8 mouse cellular contexts compared by ENCODE assay signal in genomic region chr2:165321381-165321888, GRCm38 (mm10). TPM values are rescaled to one million over a fixed set of nuclear protein-coding genes. Genes with fewer than 3 reads are reported as not detected.
A peak's percentile ranks its signal among the peaks of the same experiment; 100 is the strongest.
DNase-seq lines count a peak whose midpoint lies in the region; ATAC-seq and TF ChIP-seq lines count a peak whose summit lies in the region.

No protein-coding gene starts in this region.

- no peak for ATAC-seq in heart, embryonic 14.5 days (ENCODE audit: insufficient number of reproducible peaks, insufficient read depth, low FRiP score, low read depth)

- TF ChIP-seq CTCF in cerebellum, adult 2 months (IDR thresholded peaks at IDR 0.05; ENCODE audit: borderline replicate concordance, insufficient read depth, low read depth, low read length) = peak; percentile 45; the same call in 1 of the 2 replicates
- 0 out of 2 replicates have a peak, but pooled peaks have one; percentile 18 for TF ChIP-seq CTCF in lung, adult 2 months (IDR thresholded peaks at IDR 0.05; ENCODE audit: insufficient read depth, low read length)

- no peaks in the 10 kb centered on the region for H3K27me3 ChIP-seq in cerebellum, adult 2 months (ENCODE audit: control insufficient read depth, insufficient read depth, low read length)
- H3K27me3 ChIP-seq in heart, embryonic 14.5 days (ENCODE audit: control insufficient read depth, insufficient read depth, low read length) = no peaks in the 10 kb centered on the region

- H3K9ac ChIP-seq in heart, embryonic 14.5 days (ENCODE audit: low read length) = no peak overlapping the region; the same call in 1 of the 2 replicates

- H3K4me3 ChIP-seq in cerebellum, adult 2 months (replicated peaks; ENCODE audit: insufficient read depth, low read depth, low read length) = no peak overlapping the region
- no peak overlapping the region for H3K4me3 ChIP-seq in heart, embryonic 14.5 days (ENCODE audit: control insufficient read depth in 1 of 2, insufficient read depth in 1 of 2, low read depth in 1 of 2, low read length in 2 of 2)
- no peak overlapping the region for H3K4me3 ChIP-seq in lung, adult 2 months (replicated peaks; ENCODE audit: extremely low read depth, low read depth, low read length)

- intact Hi-C loops in left cerebral cortex, postnatal 14 days (cut with DNase I) = no loop called here
- intact Hi-C loops in left cerebral cortex, postnatal 25 days (cut with DNase I) = no loop called here

- H3K9me3 ChIP-seq in heart, embryonic 14.5 days (ENCODE audit: control insufficient read depth, low read length) = no peaks in the 10 kb centered on the region

- H3K4me2 ChIP-seq in heart, embryonic 14.5 days (ENCODE audit: low read length) = peak overlapping the region; percentile 27

- WGBS in cerebellum, adult 2 months = 2% methylated on average over 8 of the region's 8 CpGs
- WGBS in heart, embryonic 14.5 days = 57% methylated on average over 8 of the region's 8 CpGs
- WGBS in lung, adult 2 months = 12% methylated on average over 8 of the region's 8 CpGs

- no peak for TF ChIP-seq POLR2A in cerebellum, adult 2 months (IDR thresholded peaks at IDR 0.05; ENCODE audit: borderline replicate concordance, insufficient read depth, low read length)
- TF ChIP-seq POLR2A in lung, adult 2 months (IDR thresholded peaks at IDR 0.05; ENCODE audit: borderline replicate concordance, extremely low read depth, low read depth, low read length) = no peak

- H3K27ac ChIP-seq in cerebellum, adult 2 months (ENCODE audit: insufficient read depth, low read length) = peak overlapping the region; percentile 74
- peak overlapping the region; percentile 54 to 67; a peak in 3 of 4 replicates for H3K27ac ChIP-seq in heart, embryonic 14.5 days (replicated peaks in 1 of 2; ENCODE audit: control insufficient read depth in 1 of 2, insufficient read depth in 1 of 2, low read depth in 2 of 2, low read length in 2 of 2)

- peaks cover 80% of the 10 kb centered on the region for H3K4me1 ChIP-seq in cerebellum, adult 2 months (ENCODE audit: control insufficient read depth, insufficient read depth, low read length)
- H3K4me1 ChIP-seq in heart, embryonic 14.5 days (ENCODE audit: control insufficient read depth in 2 of 2, insufficient read depth in 2 of 2, low read length in 2 of 2) = peaks cover 51 to 65% of the 10 kb centered on the region in 2 experiments
- peaks cover 67% of the 10 kb centered on the region for H3K4me1 ChIP-seq in lung, adult 2 months (ENCODE audit: control insufficient read depth, insufficient read depth, low read length)

- DNase-seq in left cerebral cortex, postnatal 14 days (ENCODE audit: low spot score in 2 of 2) = peak; percentile 43 to 49
- no peak for DNase-seq in left cerebral cortex, postnatal 25 days (ENCODE audit: low spot score in 2 of 2)
- peak; percentile 73 to 78 for DNase-seq in cerebellum, adult 2 months
- DNase-seq in lung, adult 2 months = no peak
- DNase-seq in skeletal muscle tissue, adult 2 months (ENCODE audit: low read depth, low spot score) = peak; percentile 59
- DNase-seq in urinary bladder, adult 18-20 months (ENCODE audit: low spot score in 2 of 2) = no peak
- DNase-seq in embryo, embryonic 11 days = no peak

- no peaks in the 10 kb centered on the region for H3K36me3 ChIP-seq in heart, embryonic 14.5 days (ENCODE audit: control insufficient read depth, insufficient read depth, low read length)

RNA-seq across cellular contexts. Expression of gene Elmo2, which starts 4.8 kb away (rescaled TPM):
- 100 to 1,000 TPM; 137 to 156 TPM for total RNA-seq in left cerebral cortex, postnatal 14 days (2021)
- 100 to 1,000 TPM; 171 to 173 TPM for total RNA-seq in left cerebral cortex, postnatal 25 days (2021)
- 187 and 208 TPM in 2 replicates for polyA plus RNA-seq in cerebellum, adult 2 months (2012; rRNA removed)
- polyA plus RNA-seq in heart, embryonic 14.5 days (2014; fragmentation: Nextera tagmentation; extraction: Ambion mirVana) = 40.1 and 44.9 TPM in 2 replicates
- 95.0 and 148 TPM in 2 replicates for polyA plus RNA-seq in lung, adult 2 months (2012; rRNA removed)

RNA-seq across cellular contexts. Expression of gene Slc35c2, which starts 33.8 kb away (rescaled TPM):
- total RNA-seq in left cerebral cortex, postnatal 14 days (2021) = 10 to 100 TPM; 52.1 to 55.1 TPM
- 10 to 100 TPM; 55.3 to 56.6 TPM for total RNA-seq in left cerebral cortex, postnatal 25 days (2021)
- 78.2 and 84.0 TPM in 2 replicates for polyA plus RNA-seq in cerebellum, adult 2 months (2012; rRNA removed)
- polyA plus RNA-seq in heart, embryonic 14.5 days (2014; fragmentation: Nextera tagmentation; extraction: Ambion mirVana) = 34.0 and 38.0 TPM in 2 replicates
- 52.3 and 55.0 TPM in 2 replicates for polyA plus RNA-seq in lung, adult 2 months (2012; rRNA removed)

RNA-seq across cellular contexts. Expression of gene Zfp663, which starts 47.1 kb away (rescaled TPM):
- total RNA-seq in left cerebral cortex, postnatal 14 days (2021) = under 1 TPM in 1 of 2 experiments, not detected in 1; 0.51 TPM
- under 1 TPM in 1 of 2 experiments, not detected in 1; 0.50 TPM for total RNA-seq in left cerebral cortex, postnatal 25 days (2021)
- not detected in 2 replicates for polyA plus RNA-seq in cerebellum, adult 2 months (2012; rRNA removed)
- 0.39 TPM in 1 of 2 replicates, not detected in the other for polyA plus RNA-seq in heart, embryonic 14.5 days (2014; fragmentation: Nextera tagmentation; extraction: Ambion mirVana)
- 0.46 and 1.3 TPM in 2 replicates for polyA plus RNA-seq in lung, adult 2 months (2012; rRNA removed)

Comparison
In these comparisons a context has a peak if more than half of its experiments do, and no peak if none do; other contexts are left out.
1. DNase-seq: peak in left cerebral cortex, postnatal 14 days (2 of 2), cerebellum, adult 2 months (2 of 2) and skeletal muscle tissue, adult 2 months (single experiment); none in left cerebral cortex, postnatal 25 days (0 of 2), lung, adult 2 months (single experiment), urinary bladder, adult 18-20 months (0 of 2) and embryo, embryonic 11 days (single experiment).